Comparison of ENCODE assay signal across 9 mouse cellular contexts in genomic region chr6:145862739-145863064, GRCm38 (mm10). TPM values are rescaled to one million over a fixed set of nuclear protein-coding genes. Genes with fewer than 3 reads are reported as not detected.
DNase-seq lines count a peak whose midpoint lies in the region; ATAC-seq and TF ChIP-seq lines count a peak whose summit lies in the region.
"Had no signal": no experiment of that assay in that cellular context is flagged by ENCODE, and none has a peak within 500 bp of the region (broad histone marks: within the 10 kb centered on the region; RNA-seq: fewer than 3 reads in every experiment).

No protein-coding gene starts in this region.

- peak overlapping the region; percentile 99 for H3K4me2 ChIP-seq in heart, embryonic 14.5 days (ENCODE audit: low read length)
- H3K4me2 ChIP-seq in forebrain, embryonic 14.5 days (ENCODE audit: low read length), result peak overlapping the region; percentile 99
- H3K4me2 ChIP-seq in liver, embryonic 16.5 days (ENCODE audit: low read depth, low read length), result peak overlapping the region; percentile 67

- H3K36me3 ChIP-seq in heart, embryonic 14.5 days (ENCODE audit: control insufficient read depth, insufficient read depth, low read length), result peaks cover 17% of the 10 kb centered on the region; the same call in 1 of the 2 replicates
- no peaks in the 10 kb centered on the region for H3K36me3 ChIP-seq in E14TG2a.4 (ENCODE audit: insufficient read depth, low read length)
- no peaks in the 10 kb centered on the region for H3K36me3 ChIP-seq in forebrain, embryonic 14.5 days (ENCODE audit: control insufficient read depth, insufficient read depth, low read length)
- H3K36me3 ChIP-seq in liver, embryonic 16.5 days (ENCODE audit: control insufficient read depth, insufficient read depth), result no peaks in the 10 kb centered on the region

- H3K4me1 ChIP-seq in heart, embryonic 14.5 days (ENCODE audit: control insufficient read depth in 2 of 2, insufficient read depth in 2 of 2, low read length in 2 of 2), result peaks cover 5 to 28% of the 10 kb centered on the region in 2 experiments
- H3K4me1 ChIP-seq in E14TG2a.4 (replicated peaks; ENCODE audit: low read depth, low read length), result peaks cover 32% of the 10 kb centered on the region
- H3K4me1 ChIP-seq in forebrain, embryonic 14.5 days (ENCODE audit: control insufficient read depth, insufficient read depth, low read length), result peaks cover 3% of the 10 kb centered on the region
- H3K4me1 ChIP-seq in liver, embryonic 16.5 days (ENCODE audit: control insufficient read depth, low read depth, low read length), result peaks cover 3% of the 10 kb centered on the region

- H3K9me3 ChIP-seq in heart, embryonic 14.5 days (ENCODE audit: control insufficient read depth, low read length), result no peaks in the 10 kb centered on the region
- H3K9me3 ChIP-seq in E14TG2a.4 (ENCODE audit: low read length), result no peaks in the 10 kb centered on the region
- H3K9me3 ChIP-seq in forebrain, embryonic 14.5 days (replicated peaks; ENCODE audit: control insufficient read depth, low read length), result no peaks in the 10 kb centered on the region
- H3K9me3 ChIP-seq in liver, embryonic 16.5 days (replicated peaks; ENCODE audit: control insufficient read depth, low read length), result no peaks in the 10 kb centered on the region

- H3K27ac ChIP-seq in heart, embryonic 14.5 days (replicated peaks in 1 of 2; ENCODE audit: control insufficient read depth in 1 of 2, insufficient read depth in 1 of 2, low read depth in 2 of 2, low read length in 2 of 2), result peak overlapping the region in 1 of 2 experiments; percentile 81
- H3K27ac ChIP-seq in forebrain, embryonic 14.5 days (ENCODE audit: low read depth, low read length), result no peak overlapping the region
- no peak overlapping the region for H3K27ac ChIP-seq in liver, embryonic 16.5 days (ENCODE audit: low read length)

- intact Hi-C loops in heart, postnatal 10 days (cut with DNase I), result loop anchor here (5.0 to 10.0 kb wide), 2 partner anchors 102 to 300 kb away; no protein-coding TSS in a partner anchor

- TF ChIP-seq CTCF in E14TG2a.4 (conservative IDR thresholded peaks at IDR 0.05; ENCODE audit: low read length), result no peak

- H3K27me3 ChIP-seq in heart, embryonic 14.5 days (ENCODE audit: control insufficient read depth, insufficient read depth, low read length), result peaks cover 8% of the 10 kb centered on the region
- peaks cover 80% of the 10 kb centered on the region for H3K27me3 ChIP-seq in E14TG2a.4 (ENCODE audit: insufficient read depth, low read length)
- peaks cover 35% of the 10 kb centered on the region for H3K27me3 ChIP-seq in forebrain, embryonic 14.5 days (replicated peaks; ENCODE audit: control insufficient read depth, insufficient read depth, low read length)
- H3K27me3 ChIP-seq in liver, embryonic 16.5 days (ENCODE audit: control insufficient read depth, insufficient read depth, low read depth, low read length), result peaks cover 58% of the 10 kb centered on the region

- peak overlapping the region; percentile 63 to 74 for H3K4me3 ChIP-seq in heart, embryonic 14.5 days (ENCODE audit: control insufficient read depth in 1 of 2, insufficient read depth in 1 of 2, low read depth in 1 of 2, low read length in 2 of 2)
- H3K4me3 ChIP-seq in E14TG2a.4 (replicated peaks; ENCODE audit: low read length), result peak overlapping the region; percentile 79
- peak overlapping the region; percentile 57 for H3K4me3 ChIP-seq in forebrain, embryonic 14.5 days (ENCODE audit: low read depth, low read length)
- peak overlapping the region; percentile 48 for H3K4me3 ChIP-seq in liver, embryonic 16.5 days (ENCODE audit: low read depth, low read length)

- WGBS in heart, embryonic 14.5 days, result under 1% methylated on average over 35 of the region's 35 CpGs
- WGBS in forebrain, embryonic 14.5 days, result under 1% methylated on average over 35 of the region's 35 CpGs
- 2% methylated on average over 35 of the region's 35 CpGs for WGBS in liver, embryonic 16.5 days (ENCODE audit: insufficient replicate concordance)

- H3K9ac ChIP-seq in heart, embryonic 14.5 days (ENCODE audit: low read length), result peak overlapping the region; percentile 89
- H3K9ac ChIP-seq in forebrain, embryonic 14.5 days (ENCODE audit: low read length), result peak overlapping the region; percentile 61
- no peak overlapping the region for H3K9ac ChIP-seq in liver, embryonic 16.5 days (ENCODE audit: low read depth, low read length)

- no peak for ATAC-seq in heart, embryonic 14.5 days (ENCODE audit: insufficient number of reproducible peaks, insufficient read depth, low FRiP score, low read depth)
- ATAC-seq in forebrain, embryonic 14.5 days, result no peak
- no peak for ATAC-seq in liver, embryonic 16.5 days (ENCODE audit: low read depth)
- no peak; the same call in 1 of the 2 replicates for ATAC-seq in cerebellum, adult (ENCODE audit: insufficient number of reproducible peaks, low FRiP score, low TSS enrichment)

- no peak for DNase-seq in heart, postnatal 10 days
- DNase-seq in forebrain, embryonic 14.5 days (ENCODE audit: low spot score), result no peak
- no peak for DNase-seq in yolk sac, embryonic 10.5 days (ENCODE audit: low spot score)
- no peak for DNase-seq in retina, postnatal 1 day

RNA-seq across cellular contexts. Expression of gene Bhlhe41, which starts 2.7 kb away (rescaled TPM):
- polyA plus RNA-seq in heart, embryonic 14.5 days (2014; fragmentation: Nextera tagmentation; extraction: Ambion mirVana), result 6.6 and 8.6 TPM in 2 replicates
- 10 to 100 TPM; 15.9 to 17.4 TPM for total RNA-seq in heart, postnatal 10 days (2021)
- 1.7 and 2.5 TPM in 2 replicates for polyA plus RNA-seq in forebrain, embryonic 14.5 days (2014; fragmentation: Nextera tagmentation; extraction: Ambion mirVana)
- 0.08 and 0.13 TPM in 2 replicates for polyA plus RNA-seq in liver, embryonic 16.5 days (2015; fragmentation: Nextera tagmentation; extraction: Ambion mirVana)
- total RNA-seq: MEL had no signal
